In the genomic region with DNA sequence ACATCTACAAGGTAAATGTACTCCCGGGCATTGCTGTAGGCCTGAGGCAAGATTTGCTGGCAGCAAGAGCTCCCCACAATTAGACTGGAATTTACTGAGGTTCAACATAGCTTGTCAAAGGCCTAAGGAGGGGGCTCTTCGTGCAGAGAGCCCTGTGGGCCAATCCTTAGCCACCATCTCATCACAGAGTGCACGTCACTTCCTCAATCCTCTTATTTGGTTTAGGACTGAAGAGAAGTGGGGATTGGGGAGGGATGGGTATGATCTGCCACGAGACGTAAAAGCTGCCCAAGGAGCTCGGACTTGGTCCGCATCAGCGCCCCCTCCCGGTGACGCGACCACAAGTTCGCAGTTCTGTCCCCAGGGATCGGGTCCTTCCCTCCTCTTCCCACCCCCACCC, we compare ENCODE assay signal across 8 mouse cellular contexts. TPM values are rescaled to one million over a fixed set of nuclear protein-coding genes. Genes with fewer than 3 reads are reported as not detected.
DNase-seq lines count a peak whose midpoint lies in the region; ATAC-seq and TF ChIP-seq lines count a peak whose summit lies in the region.

No protein-coding gene starts in this region.

- H3K27ac ChIP-seq in forebrain, embryonic 12.5 days = peak overlapping the region; percentile 85
- H3K27ac ChIP-seq in neural tube, embryonic 14.5 days (ENCODE audit: low read depth, low read length) = peak overlapping the region; percentile 86

- peaks cover 13% of the 10 kb centered on the region for H3K36me3 ChIP-seq in G1E (replicated peaks)
- H3K36me3 ChIP-seq in forebrain, embryonic 12.5 days (replicated peaks) = no peaks in the 10 kb centered on the region
- H3K36me3 ChIP-seq in neural tube, embryonic 14.5 days (ENCODE audit: control insufficient read depth, insufficient read depth, low read length) = no peaks in the 10 kb centered on the region

- peaks cover 16% of the 10 kb centered on the region for H3K4me1 ChIP-seq in G1E (ENCODE audit: insufficient read depth, low read depth, low read length)
- H3K4me1 ChIP-seq in forebrain, embryonic 12.5 days = peaks cover 26% of the 10 kb centered on the region
- no peaks in the 10 kb centered on the region for H3K4me1 ChIP-seq in neural tube, embryonic 14.5 days (ENCODE audit: control insufficient read depth, insufficient read depth, low read length)

- ATAC-seq in G1E (ENCODE audit: extremely low read depth, insufficient number of reproducible peaks, low FRiP score, poor library complexity, severe bottlenecking) = peak; percentile 90
- peak; percentile 92 for ATAC-seq in cerebellum, adult (ENCODE audit: insufficient number of reproducible peaks, low FRiP score, low TSS enrichment)
- peak; percentile 90 for ATAC-seq in forebrain, embryonic 12.5 days (ENCODE audit: low FRiP score)
- peak; percentile 93 for ATAC-seq in neural tube, embryonic 14.5 days (ENCODE audit: low read depth)

- H3K27me3 ChIP-seq in G1E (ENCODE audit: insufficient read depth, low read length) = peaks cover 6% of the 10 kb centered on the region; the same call in 1 of the 2 replicates
- peaks cover 14% of the 10 kb centered on the region for H3K27me3 ChIP-seq in forebrain, embryonic 12.5 days
- H3K27me3 ChIP-seq in neural tube, embryonic 14.5 days (ENCODE audit: control insufficient read depth, insufficient read depth, low read length) = no peaks in the 10 kb centered on the region

- 2% methylated on average over 13 of the region's 13 CpGs for WGBS in forebrain, embryonic 12.5 days
- under 1% methylated on average over 9 of the region's 13 CpGs for WGBS in neural tube, embryonic 14.5 days

- intact Hi-C loops in heart, postnatal 10 days (cut with DNase I) = loop anchor here (5.0 to 10.0 kb wide), 2 partner anchors 62 to 239 kb away; partner anchors contain the start of gene Fam53b

- peak; percentile 90 for DNase-seq in G1E (ENCODE audit: low spot score)
- DNase-seq in heart, postnatal 10 days = peak; percentile 86 to 88
- peak; percentile 82 for DNase-seq in layer of hippocampus, adult 11-12 months (ENCODE audit: low spot score)
- DNase-seq in lung, adult 18-20 months = peak; percentile 84 to 87
- peak; percentile 80 for DNase-seq in testis, postnatal 14 days (ENCODE audit: low spot score)

- peak overlapping the region; percentile 79 for H3K4me3 ChIP-seq in G1E (ENCODE audit: low read depth, low read length)
- peak overlapping the region; percentile 65 for H3K4me3 ChIP-seq in forebrain, embryonic 12.5 days (replicated peaks)
- peak overlapping the region; percentile 56 for H3K4me3 ChIP-seq in neural tube, embryonic 14.5 days (ENCODE audit: low read depth, low read length)

- H3K9me3 ChIP-seq in G1E (replicated peaks) = no peaks in the 10 kb centered on the region
- H3K9me3 ChIP-seq in forebrain, embryonic 12.5 days = no peaks in the 10 kb centered on the region
- no peaks in the 10 kb centered on the region for H3K9me3 ChIP-seq in neural tube, embryonic 14.5 days (ENCODE audit: control insufficient read depth, low read length)

- H3K9ac ChIP-seq in forebrain, embryonic 12.5 days = peak overlapping the region; percentile 65
- H3K9ac ChIP-seq in neural tube, embryonic 14.5 days (replicated peaks; ENCODE audit: low read depth, low read length) = peak overlapping the region; percentile 65

- TF ChIP-seq CTCF in G1E (IDR thresholded peaks at IDR 0.05; ENCODE audit: low read depth, low read length) = peak; percentile 49; the same call in 1 of the 2 replicates

- peak overlapping the region; percentile 65 for H3K4me2 ChIP-seq in forebrain, embryonic 12.5 days
- peak overlapping the region; percentile 72 for H3K4me2 ChIP-seq in neural tube, embryonic 14.5 days (ENCODE audit: low read depth, low read length)

RNA-seq across cellular contexts. Expression of gene Oat, which starts 0.6 kb away (rescaled TPM):
- total RNA-seq in G1E (2014; fragmentation: Nextera tagmentation) (70.6 and 72.4 TPM in 2 replicates), G1E (2017) (109 and 114 TPM in 2 replicates)
- polyA plus RNA-seq in G1E (2012) = 2.3 and 2.5 TPM in 2 replicates
- 112 and 127 TPM in 2 replicates for polyA plus RNA-seq in forebrain, embryonic 12.5 days (2016; fragmentation: Nextera tagmentation; extraction: Ambion mirVana)
- 100 to 1,000 TPM; 116 to 121 TPM for total RNA-seq in heart, postnatal 10 days (2021)
- polyA plus RNA-seq in neural tube, embryonic 14.5 days (2014; fragmentation: Nextera tagmentation; extraction: Ambion mirVana) = 80.3 and 94.6 TPM in 2 replicates

RNA-seq across cellular contexts. Expression of gene Nkx1-2, which starts 23.8 kb away (rescaled TPM):
- total RNA-seq in G1E (2014; fragmentation: Nextera tagmentation) = not detected in 2 replicates
- total RNA-seq in G1E (2017) = 0.11 TPM in 1 of 2 replicates, not detected in the other
- polyA plus RNA-seq in G1E (2012) = not detected in 2 replicates
- 0.21 and 0.72 TPM in 2 replicates for polyA plus RNA-seq in forebrain, embryonic 12.5 days (2016; fragmentation: Nextera tagmentation; extraction: Ambion mirVana)
- not detected for total RNA-seq in heart, postnatal 10 days (2021)
- polyA plus RNA-seq in neural tube, embryonic 14.5 days (2014; fragmentation: Nextera tagmentation; extraction: Ambion mirVana) = 0.32 and 0.49 TPM in 2 replicates

RNA-seq across cellular contexts. Expression of gene Lhpp, which starts 34.8 kb away (rescaled TPM):
- total RNA-seq in G1E (2014; fragmentation: Nextera tagmentation) (not detected in 2 replicates), G1E (2017) (0.11 and 0.35 TPM in 2 replicates)
- polyA plus RNA-seq in G1E (2012) = 0.07 and 0.10 TPM in 2 replicates
- 10.9 and 12.1 TPM in 2 replicates for polyA plus RNA-seq in forebrain, embryonic 12.5 days (2016; fragmentation: Nextera tagmentation; extraction: Ambion mirVana)
- total RNA-seq in heart, postnatal 10 days (2021) = 10 to 100 TPM; 18.0 to 18.4 TPM
- polyA plus RNA-seq in neural tube, embryonic 14.5 days (2014; fragmentation: Nextera tagmentation; extraction: Ambion mirVana) = 43.4 and 55.0 TPM in 2 replicates

Comparison
In these comparisons a context has a peak if more than half of its experiments do, and no peak if none do; other contexts are left out.
1. Peak in every context shown above with its lines: DNase-seq, ATAC-seq, H3K4me3 ChIP-seq and H3K27ac ChIP-seq.
2. RNA of gene Oat, which starts 0.6 kb away (polyA plus RNA-seq): 112 to 127 TPM in forebrain, embryonic 12.5 days and 80.3 to 94.6 TPM in neural tube, embryonic 14.5 days; 2.3 to 2.5 TPM in G1E; every median in the first group is over 10 times any median in the second.
3. RNA of gene Lhpp, which starts 34.8 kb away (polyA plus RNA-seq): 43.4 to 55.0 TPM in neural tube, embryonic 14.5 days and 10.9 to 12.1 TPM in forebrain, embryonic 12.5 days; 0.07 to 0.10 TPM in G1E; every median in the first group is over 10 times any median in the second.